Mouse (Mus musculus): ENCODE measurements around the gene Arfgef2. TPM values are rescaled to one million over a fixed set of nuclear protein-coding genes. Genes with fewer than 3 reads are reported as not detected.

The Arfgef2 gene
- polyA plus RNA-seq, 1 experiment from 2014 or later = 6.3 TPM

DNA sequence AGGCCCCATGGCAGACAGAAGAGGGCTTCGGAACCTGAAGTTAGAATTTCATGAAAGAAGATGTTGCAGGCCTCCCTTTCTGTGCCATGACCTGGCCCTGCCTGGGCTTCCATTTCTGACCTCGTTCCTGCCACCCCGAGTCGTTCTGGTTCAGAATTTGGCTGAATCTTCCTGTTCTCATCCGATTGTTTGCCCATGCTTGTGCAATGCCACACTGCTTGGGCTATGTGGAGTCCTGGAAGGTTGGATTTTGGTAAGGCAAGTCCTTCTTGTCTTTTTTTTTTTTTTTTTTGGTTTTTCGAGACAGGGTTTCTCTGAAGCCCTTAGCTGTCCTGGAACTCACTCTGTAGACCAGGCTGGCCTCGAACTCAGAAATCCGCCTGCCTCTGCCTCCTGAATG, 50.4 kb downstream of the Arfgef2 start:
- peaks cover 48% of the 10 kb centered on the region for H3K36me3 ChIP-seq (ENCODE audit: control insufficient read depth, insufficient read depth, low read length)
- no peaks in the 10 kb centered on the region for H3K4me1 ChIP-seq (ENCODE audit: control insufficient read depth, insufficient read depth, low read length)
- no peak overlapping the region for H3K9ac ChIP-seq (ENCODE audit: low read depth, low read length)
- no peak for ATAC-seq (replicated peaks; ENCODE audit: insufficient number of reproducible peaks, low FRiP score, low TSS enrichment)
- no peak overlapping the region for H3K4me2 ChIP-seq
- H3K9me3 ChIP-seq (replicated peaks; ENCODE audit: control insufficient read depth, low read length) = no peaks in the 10 kb centered on the region
- H3K27me3 ChIP-seq (ENCODE audit: control insufficient read depth, insufficient read depth, low read length) = no peaks in the 10 kb centered on the region
- H3K4me3 ChIP-seq (ENCODE audit: low read depth, low read length) = no peak overlapping the region
- H3K27ac ChIP-seq (ENCODE audit: low read depth, low read length) = no peak overlapping the region
- WGBS (ENCODE audit: insufficient replicate concordance) = 89% methylated on average over 8 of the region's 8 CpGs

DNA sequence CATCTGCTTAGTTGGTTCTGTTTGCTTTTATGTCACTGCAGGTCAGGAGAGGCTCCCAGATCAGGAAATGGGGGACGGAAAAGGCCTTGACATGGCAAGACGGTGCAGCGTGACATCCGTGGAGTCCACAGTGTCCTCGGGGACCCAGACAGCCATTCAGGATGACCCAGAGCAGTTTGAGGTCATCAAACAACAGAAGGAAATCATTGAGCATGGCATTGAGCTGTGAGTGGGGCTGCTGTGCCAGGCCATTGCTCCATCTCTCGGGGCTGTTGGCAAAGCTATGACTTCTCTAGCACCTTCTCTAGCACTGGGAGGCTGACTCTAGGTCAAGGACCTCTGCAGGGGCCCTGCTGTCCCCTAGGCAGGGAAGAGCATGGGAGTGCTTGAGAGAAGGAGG, 51.0 kb downstream of the Arfgef2 start:
- Histone ChIP-seq H3K27ac (ENCODE audit: low read depth, low read length) (no peak overlapping the region), H3K9ac (ENCODE audit: low read depth, low read length) (no peak overlapping the region), H3K4me3 (ENCODE audit: low read depth, low read length) (no peak overlapping the region), H3K4me2 (no peak overlapping the region), H3K27me3 (ENCODE audit: control insufficient read depth, insufficient read depth, low read length) (no peaks in the 10 kb centered on the region), H3K9me3 (replicated peaks; ENCODE audit: control insufficient read depth, low read length) (no peaks in the 10 kb centered on the region), H3K36me3 (ENCODE audit: control insufficient read depth, insufficient read depth, low read length) (peaks cover 46% of the 10 kb centered on the region), H3K4me1 (ENCODE audit: control insufficient read depth, insufficient read depth, low read length) (no peaks in the 10 kb centered on the region)
- no peak for ATAC-seq (replicated peaks; ENCODE audit: insufficient number of reproducible peaks, low FRiP score, low TSS enrichment)
- 84% methylated on average over 6 of the region's 6 CpGs for WGBS (ENCODE audit: insufficient replicate concordance)

DNA sequence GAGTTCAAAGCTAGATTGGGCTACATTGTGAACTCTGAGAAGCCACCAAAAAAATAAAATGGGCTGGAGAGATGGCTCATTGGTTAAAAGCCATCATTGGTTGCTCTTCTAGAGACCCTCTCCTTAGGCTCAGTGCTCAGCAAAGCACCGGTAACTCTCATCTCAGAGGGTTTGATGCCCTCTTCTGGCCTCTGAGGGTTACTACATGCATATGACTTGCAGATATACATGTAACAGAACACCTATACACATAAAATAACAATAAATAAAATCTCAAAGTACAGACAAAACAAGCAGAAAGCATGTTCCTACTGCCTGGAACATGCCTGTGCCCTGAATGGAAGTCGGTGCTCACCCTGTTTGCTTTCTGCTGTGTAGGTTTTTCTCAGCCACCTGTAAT, 51.7 kb downstream of the Arfgef2 start:
- H3K36me3 ChIP-seq (ENCODE audit: control insufficient read depth, insufficient read depth, low read length) = peaks cover 43% of the 10 kb centered on the region
- no peak overlapping the region for H3K9ac ChIP-seq (ENCODE audit: low read depth, low read length)
- ATAC-seq (replicated peaks; ENCODE audit: insufficient number of reproducible peaks, low FRiP score, low TSS enrichment) = no peak
- H3K27ac ChIP-seq (ENCODE audit: low read depth, low read length) = no peak overlapping the region
- 78% methylated on average over 2 of the region's 2 CpGs for WGBS (ENCODE audit: insufficient replicate concordance)
- no peak overlapping the region for H3K4me2 ChIP-seq
- H3K27me3 ChIP-seq (ENCODE audit: control insufficient read depth, insufficient read depth, low read length) = no peaks in the 10 kb centered on the region
- no peak overlapping the region for H3K4me3 ChIP-seq (ENCODE audit: low read depth, low read length)
- H3K4me1 ChIP-seq (ENCODE audit: control insufficient read depth, insufficient read depth, low read length) = 0 out of 2 replicates have a peak, but pooled peaks cover 4% of the 10 kb centered on the region
- H3K9me3 ChIP-seq (replicated peaks; ENCODE audit: control insufficient read depth, low read length) = no peaks in the 10 kb centered on the region

DNA sequence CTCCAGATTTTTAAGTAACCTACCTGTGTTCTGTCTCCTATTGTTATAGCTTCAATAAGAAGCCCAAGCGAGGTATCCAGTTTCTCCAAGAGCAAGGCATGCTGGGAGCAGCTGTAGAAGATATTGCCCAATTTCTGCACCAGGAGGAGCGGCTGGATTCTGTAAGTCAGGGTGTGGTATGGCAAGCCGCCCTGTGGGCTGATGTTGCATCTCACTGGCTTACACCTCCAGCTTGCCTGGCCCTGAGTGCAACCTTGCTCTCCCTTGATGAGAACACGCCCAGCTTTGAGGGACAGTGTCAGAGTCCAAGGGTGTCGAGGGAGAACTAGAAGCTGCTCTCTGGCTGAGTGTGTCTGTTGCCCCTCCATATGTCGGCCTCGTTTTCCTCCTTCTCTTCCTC, 53.8 kb downstream of the Arfgef2 start:
- ATAC-seq (replicated peaks; ENCODE audit: insufficient number of reproducible peaks, low FRiP score, low TSS enrichment) = no peak
- no peaks in the 10 kb centered on the region for H3K9me3 ChIP-seq (replicated peaks; ENCODE audit: control insufficient read depth, low read length)
- WGBS (ENCODE audit: insufficient replicate concordance) = 88% methylated on average over 7 of the region's 7 CpGs

DNA sequence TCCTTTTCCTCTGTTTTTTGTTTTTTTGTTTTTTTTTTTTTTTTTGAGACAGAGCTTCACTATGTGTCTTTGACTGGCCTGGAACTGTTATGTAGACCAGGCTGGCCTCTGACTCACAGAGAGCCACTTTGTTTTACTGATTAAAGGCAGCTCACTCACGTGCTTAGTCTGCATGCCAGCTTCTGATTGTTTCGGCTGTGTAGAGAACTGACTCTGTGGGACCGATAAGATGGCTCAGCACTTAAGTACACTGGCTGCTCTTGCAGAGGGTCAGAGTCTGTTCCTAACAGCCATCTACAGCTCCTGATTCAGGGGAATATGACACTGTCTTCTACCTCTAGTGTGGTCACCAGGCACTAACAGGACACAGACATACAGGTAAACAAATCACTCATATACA, 57.1 kb downstream of the Arfgef2 start:
- 52% methylated on average over 3 of the region's 3 CpGs for WGBS (ENCODE audit: insufficient replicate concordance)
- H3K9me3 ChIP-seq (replicated peaks; ENCODE audit: control insufficient read depth, low read length) = no peaks in the 10 kb centered on the region
- no peak overlapping the region for H3K27ac ChIP-seq (ENCODE audit: low read depth, low read length)
- no peaks in the 10 kb centered on the region for H3K27me3 ChIP-seq (ENCODE audit: control insufficient read depth, insufficient read depth, low read length)
- peaks cover 18% of the 10 kb centered on the region for H3K4me1 ChIP-seq (ENCODE audit: control insufficient read depth, insufficient read depth, low read length)
- peaks cover 15% of the 10 kb centered on the region; the same call in 1 of the 2 replicates for H3K36me3 ChIP-seq (ENCODE audit: control insufficient read depth, insufficient read depth, low read length)
- H3K4me2 ChIP-seq = no peak overlapping the region
- no peak for ATAC-seq (replicated peaks; ENCODE audit: insufficient number of reproducible peaks, low FRiP score, low TSS enrichment)
- H3K4me3 ChIP-seq (ENCODE audit: low read depth, low read length) = no peak overlapping the region
- no peak overlapping the region for H3K9ac ChIP-seq (ENCODE audit: low read depth, low read length)

More for the DNA sequence above, 53.8 kb downstream of the Arfgef2 start:
- Histone ChIP-seq H3K27ac (ENCODE audit: low read depth, low read length) (no peak overlapping the region), H3K4me3 (ENCODE audit: low read depth, low read length) (no peak overlapping the region), H3K4me2 (no peak overlapping the region), H3K27me3 (ENCODE audit: control insufficient read depth, insufficient read depth, low read length) (no peaks in the 10 kb centered on the region), H3K36me3 (ENCODE audit: control insufficient read depth, insufficient read depth, low read length) (peaks cover 27% of the 10 kb centered on the region), H3K4me1 (ENCODE audit: control insufficient read depth, insufficient read depth, low read length) (0 out of 2 replicates have a peak, but pooled peaks cover 4% of the 10 kb centered on the region), H3K9ac (ENCODE audit: low read depth, low read length) (no peak overlapping the region)

DNA sequence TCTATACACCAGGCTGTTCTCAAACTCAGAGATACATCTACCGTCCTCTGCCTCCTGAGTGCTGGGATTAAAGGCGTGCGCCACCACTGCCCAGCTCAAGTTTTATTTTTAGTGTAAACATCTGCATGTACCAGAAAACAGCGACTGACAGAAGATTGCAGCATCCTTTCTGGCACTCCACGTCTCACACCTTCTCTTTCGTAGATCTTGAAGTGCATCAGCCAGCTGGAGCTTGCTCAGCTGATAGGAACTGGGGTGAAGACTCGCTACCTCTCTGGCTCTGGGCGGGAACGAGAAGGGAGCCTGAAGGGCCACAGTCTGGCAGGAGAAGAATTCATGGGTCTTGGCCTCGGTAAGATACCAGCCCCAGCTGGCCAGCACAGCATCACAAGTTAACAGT, 60.1 kb downstream of the Arfgef2 start:
- no peak for ATAC-seq (replicated peaks; ENCODE audit: insufficient number of reproducible peaks, low FRiP score, low TSS enrichment)
- peaks cover 16% of the 10 kb centered on the region; the same call in 1 of the 2 replicates for H3K36me3 ChIP-seq (ENCODE audit: control insufficient read depth, insufficient read depth, low read length)
- H3K9me3 ChIP-seq (replicated peaks; ENCODE audit: control insufficient read depth, low read length) = no peaks in the 10 kb centered on the region
- H3K27ac ChIP-seq (ENCODE audit: low read depth, low read length) = no peak overlapping the region
- H3K4me3 ChIP-seq (ENCODE audit: low read depth, low read length) = no peak overlapping the region
- H3K4me2 ChIP-seq = no peak overlapping the region
- H3K9ac ChIP-seq (ENCODE audit: low read depth, low read length) = no peak overlapping the region
- H3K27me3 ChIP-seq (ENCODE audit: control insufficient read depth, insufficient read depth, low read length) = no peaks in the 10 kb centered on the region
- H3K4me1 ChIP-seq (ENCODE audit: control insufficient read depth, insufficient read depth, low read length) = peaks cover 18% of the 10 kb centered on the region
- WGBS (ENCODE audit: insufficient replicate concordance) = 48% methylated on average over 10 of the region's 10 CpGs

DNA sequence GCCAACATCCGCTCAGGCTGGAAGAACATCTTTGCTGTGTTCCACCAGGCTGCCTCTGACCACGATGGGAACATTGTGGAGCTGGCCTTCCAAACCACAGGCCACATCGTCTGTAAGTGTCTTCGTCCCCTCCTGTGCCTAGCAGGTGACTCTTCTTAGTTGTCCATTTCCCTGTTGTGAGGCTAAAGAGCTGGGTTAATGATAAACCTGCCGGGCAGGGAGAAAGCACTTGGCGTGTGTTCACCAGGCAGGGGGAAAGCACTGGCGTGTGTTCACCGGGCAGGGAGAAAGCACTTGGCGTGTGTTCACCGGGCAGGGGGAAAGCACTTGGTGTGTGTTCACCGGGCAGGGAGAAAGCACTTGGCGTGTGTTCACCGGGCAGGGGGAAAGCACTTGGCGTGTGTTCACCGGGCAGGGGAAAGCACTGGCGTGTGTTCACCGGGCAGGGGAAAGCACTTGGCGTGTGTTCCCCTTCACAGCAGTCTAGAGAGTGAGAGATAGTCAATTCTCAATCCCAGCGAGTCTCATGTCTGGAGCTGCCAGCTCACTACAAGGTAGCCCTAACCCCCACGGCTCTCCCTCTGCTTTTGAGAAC, 65.0 kb downstream of the Arfgef2 start:
- Histone ChIP-seq H3K27me3 (ENCODE audit: control insufficient read depth, insufficient read depth, low read length) (no peaks in the 10 kb centered on the region), H3K4me2 (no peak overlapping the region), H3K9me3 (replicated peaks; ENCODE audit: control insufficient read depth, low read length) (no peaks in the 10 kb centered on the region), H3K36me3 (ENCODE audit: control insufficient read depth, insufficient read depth, low read length) (peaks cover 22% of the 10 kb centered on the region), H3K4me3 (ENCODE audit: low read depth, low read length) (no peak overlapping the region), H3K27ac (ENCODE audit: low read depth, low read length) (peak overlapping the region; percentile 50), H3K9ac (ENCODE audit: low read depth, low read length) (no peak overlapping the region), H3K4me1 (ENCODE audit: control insufficient read depth, insufficient read depth, low read length) (peaks cover 13% of the 10 kb centered on the region)
- no peak for ATAC-seq (replicated peaks; ENCODE audit: insufficient number of reproducible peaks, low FRiP score, low TSS enrichment)
- whole genome bisulfite sequencing (ENCODE audit: insufficient replicate concordance) = 90% methylated on average over 20 of the region's 20 CpGs

DNA sequence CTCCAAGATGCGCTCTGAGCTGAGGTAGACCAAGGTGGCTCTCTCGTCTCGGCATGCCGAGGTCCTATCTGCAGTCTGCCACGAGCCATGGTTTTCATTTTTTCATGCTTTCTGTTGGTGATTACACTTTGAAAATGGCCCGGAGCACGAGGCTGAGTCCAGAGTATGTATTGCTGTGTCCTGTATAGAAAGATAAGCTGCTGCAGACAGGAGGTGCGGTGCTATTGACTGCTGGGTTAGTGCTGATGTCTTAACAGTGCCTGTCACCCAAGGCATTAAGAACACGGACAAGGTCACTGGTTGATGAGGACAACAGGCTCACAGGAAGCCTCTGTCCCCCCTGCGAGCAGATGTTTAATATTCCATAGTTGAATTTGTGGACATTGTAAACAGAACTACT, 65.5 kb downstream of the Arfgef2 start:
- Histone ChIP-seq H3K9ac (ENCODE audit: low read depth, low read length) (no peak overlapping the region), H3K4me3 (ENCODE audit: low read depth, low read length) (no peak overlapping the region), H3K36me3 (ENCODE audit: control insufficient read depth, insufficient read depth, low read length) (peaks cover 25% of the 10 kb centered on the region), H3K27me3 (ENCODE audit: control insufficient read depth, insufficient read depth, low read length) (no peaks in the 10 kb centered on the region), H3K9me3 (replicated peaks; ENCODE audit: control insufficient read depth, low read length) (no peaks in the 10 kb centered on the region), H3K4me1 (ENCODE audit: control insufficient read depth, insufficient read depth, low read length) (peaks cover 7% of the 10 kb centered on the region), H3K4me2 (no peak overlapping the region), H3K27ac (ENCODE audit: low read depth, low read length) (peak overlapping the region; percentile 50)
- 64% methylated on average over 10 of the region's 10 CpGs for WGBS (ENCODE audit: insufficient replicate concordance)
- ATAC-seq (replicated peaks; ENCODE audit: insufficient number of reproducible peaks, low FRiP score, low TSS enrichment) = no peak

DNA sequence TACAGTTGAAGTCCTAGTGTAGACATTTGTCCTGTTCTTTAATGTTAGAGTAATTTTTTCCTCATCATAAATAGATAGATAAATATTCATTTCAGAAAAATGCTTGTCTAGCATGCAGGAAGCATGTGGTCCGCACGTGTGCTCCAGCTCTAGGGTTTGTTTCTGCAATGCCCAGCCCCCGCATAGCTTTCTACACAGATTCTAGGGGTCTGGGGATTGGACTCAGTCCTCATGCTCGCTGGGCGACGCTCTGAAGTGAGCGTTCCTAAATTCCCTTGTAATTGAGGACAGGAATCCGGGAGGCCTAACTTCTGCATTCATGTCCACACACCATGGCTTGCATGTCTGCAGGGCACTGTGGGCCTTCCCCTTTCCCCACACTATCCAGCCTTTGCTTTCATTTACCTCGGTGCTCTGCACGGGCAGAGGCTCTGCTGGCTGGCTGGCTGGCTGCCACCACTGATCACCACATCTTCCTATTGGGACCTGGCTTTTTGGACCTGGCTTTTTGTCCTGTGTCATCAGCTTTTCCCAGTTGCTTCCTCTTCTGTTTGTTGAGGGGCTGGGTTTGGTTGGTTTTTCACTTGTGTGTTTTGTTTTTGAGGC, 69.4 kb downstream of the Arfgef2 start:
- H3K36me3 ChIP-seq (ENCODE audit: control insufficient read depth, insufficient read depth, low read length) = peaks cover 30% of the 10 kb centered on the region

More for the DNA sequence above, 69.4 kb downstream of the Arfgef2 start:
- no peak overlapping the region for H3K27ac ChIP-seq (ENCODE audit: low read depth, low read length)
- 84% methylated on average over 10 of the region's 10 CpGs for WGBS (ENCODE audit: insufficient replicate concordance)
- H3K9me3 ChIP-seq (replicated peaks; ENCODE audit: control insufficient read depth, low read length) = no peaks in the 10 kb centered on the region
- H3K27me3 ChIP-seq (ENCODE audit: control insufficient read depth, insufficient read depth, low read length) = no peaks in the 10 kb centered on the region
- no peak overlapping the region for H3K4me2 ChIP-seq
- no peak overlapping the region for H3K9ac ChIP-seq (ENCODE audit: low read depth, low read length)
- no peak for ATAC-seq (replicated peaks; ENCODE audit: insufficient number of reproducible peaks, low FRiP score, low TSS enrichment)
- H3K4me3 ChIP-seq (ENCODE audit: low read depth, low read length) = no peak overlapping the region
- H3K4me1 ChIP-seq (ENCODE audit: control insufficient read depth, insufficient read depth, low read length) = peaks cover 3% of the 10 kb centered on the region; the same call in 1 of the 2 replicates
